Mouse (Mus musculus) hindbrain, postnatal 0 days (tissue): ENCODE data around the gene Ddah1. TPM values are rescaled to one million over a fixed set of nuclear protein-coding genes. Genes with fewer than 3 reads are reported as not detected.

Experiments
- ATAC-seq: fragments of 200-750 bp; cut with Nextera tagmentation; 2 replicates; pipeline ENCODE4 v1.8.0; 2017; ENCODE audit warnings: mild to moderate bottlenecking, moderate TSS enrichment, moderate library complexity
- DNase-seq: peaks from one replicate; pipeline ENCODE4 v3.0.0-alpha.2; 2015; ENCODE audit warnings: low spot score
- H3K27ac ChIP-seq: fragments of 300-500 bp; sonication (generic); 2 replicates; pipeline ENCODE4 v1.5.1; 2014; ENCODE audit warnings: mild to moderate bottlenecking
- H3K27me3 ChIP-seq: fragments of 300-500 bp; sonication (generic); 2 replicates; pipeline ENCODE4 v1.6.1; 2014; ENCODE audit warnings: low read length, mixed read lengths; ENCODE audit not compliant: insufficient read depth
- H3K36me3 ChIP-seq: fragments of 300-500 bp; sonication (generic); 2 replicates; pipeline ENCODE4 v1.6.1; 2014; ENCODE audit warnings: low read length, mixed read lengths; ENCODE audit not compliant: insufficient read depth
- H3K4me1 ChIP-seq: fragments of 300-500 bp; sonication (generic); 2 replicates; pipeline ENCODE4 v1.6.1; 2014; ENCODE audit warnings: antibody characterized with exemption, low read length, mixed read lengths; ENCODE audit not compliant: insufficient read depth
- H3K4me2 ChIP-seq: fragments of 300-500 bp; sonication (generic); 2 replicates; pipeline ENCODE4 v1.6.1; 2014; ENCODE audit warnings: low read depth, mild to moderate bottlenecking, low read length, moderate library complexity, mixed read lengths
- H3K4me3 ChIP-seq: fragments of 300-500 bp; sonication (generic); 2 replicates; pipeline ENCODE4 v1.5.1; 2014; ENCODE audit warnings: low read length
- H3K9ac ChIP-seq: fragments of 300-500 bp; sonication (generic); replicated peaks from 2 replicates; pipeline ENCODE4 v1.6.1; 2014; ENCODE audit warnings: mild to moderate bottlenecking, low read length, moderate library complexity, mixed read lengths
- H3K9me3 ChIP-seq: fragments of 300-500 bp; sonication (generic); 2 replicates; pipeline ENCODE4 v1.6.1; 2016; ENCODE audit warnings: low read length, mixed read lengths
- CTCF ChIP-seq: IDR thresholded peaks from 2 replicates; pipeline ENCODE4 v1.5.1; 2016; ENCODE audit warnings: antibody characterized with exemption, control low read depth, low read depth
- WGBS: fragments of 180-500 bp; shearing (Covaris S2); extraction: QIAGEN DNeasy Blood & Tissue Kit; methylation state at CpG from one replicate; pipeline ENCODE4 v1.1.7; 2014; 5-methylcytosine and 5-hydroxymethylcytosine counted together
- polyA plus RNA-seq: library from polyadenylated mRNA; unstranded; fragments of >200 nt; fragmentation: Nextera tagmentation; extraction: Ambion mirVana; gene quantifications from 2 replicates; pipeline ENCODE4 v1.2.1, GENCODE M21; 2015
- total RNA-seq: library from RNA; depleted of rRNA; stranded (reverse); fragments of >200 nt; gene quantifications from 2 replicates; pipeline ENCODE4 v1.2.3, GENCODE M21; 2014

The Ddah1 gene
- total and polyA plus RNA-seq, 2 experiments from 2014 or later, result 125 to 170 TPM

DNA sequence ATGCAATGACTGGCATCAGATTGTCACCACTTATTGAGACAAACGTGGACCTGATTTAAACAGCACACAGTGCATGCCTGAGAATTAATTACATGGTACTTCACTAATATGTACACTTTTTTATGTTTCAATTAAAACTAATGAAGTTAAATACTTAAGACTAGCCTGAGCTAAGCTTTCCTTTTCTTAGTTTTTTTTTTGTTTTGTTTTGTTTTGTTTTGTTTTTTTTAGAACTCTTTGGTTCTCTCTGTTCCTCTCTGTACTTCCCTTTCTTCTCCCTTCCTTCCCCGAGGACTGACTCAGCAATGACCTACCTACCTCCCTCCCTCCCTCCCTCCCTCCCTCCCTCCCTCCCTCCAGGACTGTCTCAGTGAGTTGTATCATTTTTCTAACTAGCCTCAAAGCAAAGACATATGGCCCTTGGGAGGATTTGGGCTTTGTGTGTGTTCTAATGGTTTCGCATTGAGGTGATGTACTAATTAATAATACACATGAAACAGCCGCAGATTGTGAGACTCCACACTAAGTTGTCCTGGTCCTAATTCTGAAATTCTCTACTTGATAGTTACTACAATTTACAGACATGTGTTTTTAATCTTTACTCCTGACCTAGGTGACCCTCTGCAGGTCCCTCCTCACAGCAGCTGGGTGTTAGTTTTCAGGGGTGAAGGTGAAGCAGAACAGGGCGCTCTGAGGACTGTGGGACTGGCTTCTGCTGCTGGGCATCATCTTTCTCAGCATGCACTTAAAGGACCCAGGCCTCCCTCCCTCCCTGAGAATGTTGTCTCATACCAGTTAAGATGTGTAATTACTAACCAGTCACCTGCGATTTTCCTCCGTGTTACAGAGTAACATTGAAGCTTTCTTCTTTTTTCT is 171.3 kb downstream of the Ddah1 start:
- Histone ChIP-seq H3K4me1 (0 out of 2 replicates have a peak, but pooled peaks cover 9% of the 10 kb centered on the region), H3K9ac (no peak overlapping the region), H3K27me3 (no peaks in the 10 kb centered on the region), H3K27ac (no peak overlapping the region), H3K4me3 (no peak overlapping the region), H3K9me3 (no peaks in the 10 kb centered on the region), H3K4me2 (no peak overlapping the region), H3K36me3 (peaks cover 22% of the 10 kb centered on the region)
- no peak for TF ChIP-seq CTCF
- DNase-seq (no peak), ATAC-seq (no peak)
- WGBS, result 69% methylated on average over 7 of the region's 7 CpGs

- Histone ChIP-seq H3K9me3 (no peaks in the 10 kb centered on the region), H3K27me3 (no peaks in the 10 kb centered on the region), H3K27ac (no peak overlapping the region), H3K4me2 (no peak overlapping the region), H3K9ac (no peak overlapping the region), H3K4me3 (no peak overlapping the region), H3K4me1 (peaks cover 3% of the 10 kb centered on the region), H3K36me3 (peaks cover 22% of the 10 kb centered on the region)
- WGBS, result 82% methylated on average over 9 of the region's 9 CpGs
- DNase-seq (no peak), ATAC-seq (no peak)
- TF ChIP-seq CTCF, result no peak
Measured at GRCm38 (mm10) chr3:145933845-145934244, 175.4 kb downstream of the Ddah1 start.

GRCm38 (mm10) chr3:145937505-145938404 is 179.3 kb downstream of the Ddah1 start, which contains the start of gene 2410004B18Rik:
Gene 2410004B18Rik (plus strand): TSS chr3:145938014.
- peak within 1 kb of the TSS; percentile 89 for H3K9ac ChIP-seq
- peaks cover 11% of the 10 kb centered on the region for H3K36me3 ChIP-seq
- no peaks in the 10 kb centered on the region for H3K27me3 ChIP-seq
- DNase-seq, result peak; percentile 96
- H3K4me1 ChIP-seq, result peaks cover 16% of the 10 kb centered on the region
- TF ChIP-seq CTCF, result peak; percentile 96
- peak within 1 kb of the TSS; percentile 85 for H3K27ac ChIP-seq
- 1% methylated on average over 56 of the region's 70 CpGs for WGBS
- ATAC-seq, result peak; percentile 97
- H3K4me3 ChIP-seq, result peak within 1 kb of the TSS; percentile 99
- peak within 1 kb of the TSS; percentile 82 for H3K4me2 ChIP-seq
- no peaks in the 10 kb centered on the region for H3K9me3 ChIP-seq

DNA sequence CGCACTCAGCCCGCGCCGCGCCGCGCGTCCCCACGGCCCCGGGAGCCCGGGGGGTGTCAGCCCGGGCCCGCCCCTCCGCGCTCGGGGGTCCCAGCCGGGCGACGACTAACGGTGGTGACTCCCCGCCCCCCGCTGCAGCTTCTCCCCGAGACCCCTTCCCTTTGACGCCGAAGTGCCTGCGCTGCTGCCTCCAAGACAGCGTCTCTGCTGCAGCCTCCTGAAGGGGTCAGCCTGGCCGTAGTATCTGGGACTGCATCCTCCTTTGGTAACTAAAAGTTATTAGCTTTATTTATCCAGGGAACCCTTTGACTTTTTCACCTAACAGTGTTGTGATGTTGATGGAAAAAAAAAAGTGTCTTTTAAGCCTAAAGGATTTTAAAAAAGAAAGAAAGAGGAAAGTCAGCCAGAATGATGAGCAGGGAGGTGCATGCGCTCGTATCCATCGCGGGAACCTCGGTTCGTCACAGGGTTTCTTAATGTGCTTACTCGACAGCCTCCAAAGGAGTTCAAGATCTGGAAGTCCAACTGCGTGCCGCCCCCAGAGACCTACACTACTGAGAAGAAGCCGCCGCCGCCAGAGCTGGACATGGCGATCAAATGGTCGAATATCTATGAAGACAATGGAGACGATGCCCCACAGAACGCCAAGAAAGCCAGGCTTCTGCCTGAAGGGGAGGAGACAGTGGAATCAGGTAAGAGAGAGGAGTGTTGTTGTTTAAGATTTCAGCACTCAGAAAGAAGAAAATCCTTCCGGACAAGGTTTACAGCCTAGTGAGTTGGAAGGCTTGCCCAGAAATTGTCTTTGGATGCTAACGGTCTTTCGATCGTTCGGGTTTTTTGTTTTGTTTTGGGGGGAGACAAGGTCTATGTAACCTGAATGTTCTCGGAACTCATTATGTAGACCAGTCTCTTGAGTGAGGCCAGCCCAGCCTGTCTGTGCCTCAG is 180.2 kb downstream of the Ddah1 start:
- Histone ChIP-seq H3K4me1 (peaks cover 16% of the 10 kb centered on the region), H3K36me3 (0 out of 2 replicates have a peak, but pooled peaks cover 6% of the 10 kb centered on the region), H3K9me3 (no peaks in the 10 kb centered on the region), H3K4me3 (peak overlapping the region; percentile 99), H3K4me2 (peak overlapping the region; percentile 82), H3K9ac (peak overlapping the region; percentile 89), H3K27me3 (no peaks in the 10 kb centered on the region), H3K27ac (peak overlapping the region; percentile 85)
- peak; percentile 33 for ATAC-seq
- DNase-seq, result peak; percentile 38
- TF ChIP-seq CTCF, result peak; percentile 39
- 20% methylated on average over 49 of the region's 50 CpGs for WGBS

- Histone ChIP-seq H3K36me3 (peaks cover 10% of the 10 kb centered on the region; the same call in 1 of the 2 replicates), H3K27ac (no peak overlapping the region), H3K4me1 (peaks cover 16% of the 10 kb centered on the region), H3K27me3 (no peaks in the 10 kb centered on the region), H3K4me2 (peak overlapping the region; percentile 82), H3K4me3 (peak overlapping the region; percentile 99; the same call in 1 of the 2 replicates), H3K9ac (no peak overlapping the region), H3K9me3 (no peaks in the 10 kb centered on the region)
- 83% methylated on average over 12 of the region's 12 CpGs for WGBS
- DNase-seq (no peak), ATAC-seq (no peak)
- TF ChIP-seq CTCF, result no peak
Measured at GRCm38 (mm10) chr3:145939402-145939801, 180.9 kb downstream of the Ddah1 start.
